Mouse (Mus musculus): ENCODE measurements around the gene Utrn. TPM values are rescaled to one million over a fixed set of nuclear protein-coding genes. Genes with fewer than 3 reads are reported as not detected.

Utrn gene
- polyA plus RNA-seq, 1 experiment from 2014 or later = 78.8 TPM

DNA sequence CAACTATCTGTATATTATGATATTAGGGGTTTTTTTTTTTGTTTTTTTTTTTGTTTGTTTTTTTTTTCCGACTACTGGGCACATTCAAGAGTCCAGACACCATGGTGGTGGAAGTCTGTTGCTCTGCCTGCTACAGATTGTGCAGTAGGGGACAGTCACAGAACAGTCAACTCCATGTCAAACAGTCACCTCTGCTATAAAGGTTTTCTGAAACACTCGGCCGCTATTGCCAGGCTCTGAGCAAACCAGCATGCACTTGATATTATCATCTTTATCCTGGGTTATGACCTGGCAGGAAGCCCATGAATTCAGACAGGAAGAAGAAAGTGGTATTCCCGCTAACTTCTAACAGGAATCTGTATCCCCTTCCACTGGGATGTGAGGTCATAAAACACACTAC is 41.4 kb downstream of the Utrn start:
- Histone ChIP-seq H3K9me3 (no peaks in the 10 kb centered on the region), H3K27ac (peak overlapping the region; percentile 79), H3K27me3 (no peaks in the 10 kb centered on the region), H3K4me3 (no peak overlapping the region), H3K9ac (no peak overlapping the region), H3K36me3 (no peaks in the 10 kb centered on the region), H3K4me2 (0 out of 2 replicates have a peak overlapping the region, but pooled peaks have one; percentile 43), H3K4me1 (peaks cover 51% of the 10 kb centered on the region)
- 21% methylated on average over 4 of the region's 4 CpGs for WGBS
- no peak for ATAC-seq (ENCODE audit: borderline replicate concordance, extremely low read depth, low FRiP score, low TSS enrichment)

DNA sequence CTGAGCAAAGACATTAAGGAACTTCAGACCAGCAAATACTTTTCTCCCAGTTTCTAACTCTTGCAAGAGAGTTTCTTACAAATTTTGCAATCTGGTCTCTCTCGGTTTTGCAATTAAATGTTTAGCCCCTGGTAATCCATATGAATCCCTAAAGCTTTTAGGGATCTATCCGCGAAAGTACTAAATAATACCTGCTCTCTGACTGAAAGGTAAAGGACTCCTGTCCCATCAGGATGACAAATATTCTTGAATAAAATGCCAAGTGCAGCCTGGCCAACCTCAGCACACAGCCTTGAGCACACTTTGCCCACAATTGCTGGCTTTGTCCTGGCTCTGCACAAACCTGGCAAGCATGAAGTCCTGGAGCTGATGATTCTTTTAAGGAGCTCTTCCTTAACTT is 41.9 kb downstream of the Utrn start:
- ATAC-seq (ENCODE audit: borderline replicate concordance, extremely low read depth, low FRiP score, low TSS enrichment) = no peak
- no peak overlapping the region for H3K4me3 ChIP-seq
- no peak overlapping the region for H3K9ac ChIP-seq
- no peaks in the 10 kb centered on the region for H3K27me3 ChIP-seq
- H3K27ac ChIP-seq = peak overlapping the region; percentile 79
- H3K9me3 ChIP-seq = no peaks in the 10 kb centered on the region
- 40% methylated on average over 3 of the region's 3 CpGs for WGBS
- H3K4me1 ChIP-seq = peaks cover 49% of the 10 kb centered on the region
- peak overlapping the region; percentile 43 for H3K4me2 ChIP-seq
- H3K36me3 ChIP-seq = no peaks in the 10 kb centered on the region

DNA sequence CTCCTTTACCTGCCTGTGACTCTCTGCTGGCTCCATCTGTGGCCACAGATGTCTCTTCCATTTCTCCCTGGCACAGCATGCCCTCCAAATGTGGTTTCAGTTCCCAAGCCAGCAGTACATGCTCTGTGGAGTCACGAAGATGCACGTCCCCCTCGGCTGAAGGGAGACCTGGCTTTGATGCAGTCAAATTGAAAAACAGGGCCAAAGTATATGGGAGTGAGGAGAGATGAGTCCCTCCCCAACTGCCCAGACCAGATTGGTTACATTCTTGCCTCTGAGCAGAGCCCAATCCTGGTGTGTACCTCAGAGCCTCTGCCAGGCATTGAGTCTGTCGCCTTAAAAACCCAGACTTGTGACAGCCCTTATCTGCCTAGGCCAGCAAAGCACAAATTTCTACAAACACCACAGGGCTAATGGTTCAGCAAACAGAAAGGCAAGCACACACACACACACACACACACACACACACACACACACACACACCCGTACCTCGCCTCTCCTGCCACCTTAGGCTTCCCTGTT is 42.3 kb downstream of the Utrn start:
- ATAC-seq (ENCODE audit: borderline replicate concordance, extremely low read depth, low FRiP score, low TSS enrichment) = peak; percentile 77
- Histone ChIP-seq H3K4me1 (peaks cover 44% of the 10 kb centered on the region), H3K27ac (peak overlapping the region; percentile 79), H3K4me3 (peak overlapping the region; percentile 20), H3K27me3 (no peaks in the 10 kb centered on the region), H3K9ac (no peak overlapping the region), H3K9me3 (no peaks in the 10 kb centered on the region), H3K36me3 (no peaks in the 10 kb centered on the region), H3K4me2 (peak overlapping the region; percentile 43)
- 48% methylated on average over 6 of the region's 6 CpGs for WGBS

DNA sequence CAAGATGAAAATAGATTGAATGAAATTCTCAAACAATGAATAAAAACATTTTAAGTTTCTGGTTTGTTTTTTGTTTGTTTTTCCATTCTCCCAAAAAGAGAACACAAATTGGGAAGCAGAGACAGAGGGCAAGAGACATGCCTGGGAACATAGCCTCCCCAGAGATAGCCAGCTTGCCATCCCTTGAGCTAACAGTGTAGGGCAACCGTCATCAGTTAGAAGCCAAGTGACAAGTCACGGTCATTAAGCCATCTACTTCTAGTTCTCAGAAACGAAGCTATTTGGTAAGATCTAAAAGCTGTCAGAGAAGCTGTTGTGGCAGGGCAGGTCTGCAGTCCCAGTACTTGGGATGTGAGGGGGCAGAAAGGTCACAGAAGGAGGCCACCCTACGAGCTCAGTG is 44.8 kb downstream of the Utrn start:
- H3K9me3 ChIP-seq = no peaks in the 10 kb centered on the region
- no peak overlapping the region for H3K9ac ChIP-seq
- H3K4me2 ChIP-seq = no peak overlapping the region
- WGBS = 44% methylated on average over 4 of the region's 4 CpGs
- ATAC-seq (ENCODE audit: borderline replicate concordance, extremely low read depth, low FRiP score, low TSS enrichment) = no peak
- H3K27me3 ChIP-seq = no peaks in the 10 kb centered on the region
- no peak overlapping the region for H3K27ac ChIP-seq
- no peak overlapping the region for H3K4me3 ChIP-seq
- no peaks in the 10 kb centered on the region for H3K36me3 ChIP-seq
- peaks cover 43% of the 10 kb centered on the region for H3K4me1 ChIP-seq

DNA sequence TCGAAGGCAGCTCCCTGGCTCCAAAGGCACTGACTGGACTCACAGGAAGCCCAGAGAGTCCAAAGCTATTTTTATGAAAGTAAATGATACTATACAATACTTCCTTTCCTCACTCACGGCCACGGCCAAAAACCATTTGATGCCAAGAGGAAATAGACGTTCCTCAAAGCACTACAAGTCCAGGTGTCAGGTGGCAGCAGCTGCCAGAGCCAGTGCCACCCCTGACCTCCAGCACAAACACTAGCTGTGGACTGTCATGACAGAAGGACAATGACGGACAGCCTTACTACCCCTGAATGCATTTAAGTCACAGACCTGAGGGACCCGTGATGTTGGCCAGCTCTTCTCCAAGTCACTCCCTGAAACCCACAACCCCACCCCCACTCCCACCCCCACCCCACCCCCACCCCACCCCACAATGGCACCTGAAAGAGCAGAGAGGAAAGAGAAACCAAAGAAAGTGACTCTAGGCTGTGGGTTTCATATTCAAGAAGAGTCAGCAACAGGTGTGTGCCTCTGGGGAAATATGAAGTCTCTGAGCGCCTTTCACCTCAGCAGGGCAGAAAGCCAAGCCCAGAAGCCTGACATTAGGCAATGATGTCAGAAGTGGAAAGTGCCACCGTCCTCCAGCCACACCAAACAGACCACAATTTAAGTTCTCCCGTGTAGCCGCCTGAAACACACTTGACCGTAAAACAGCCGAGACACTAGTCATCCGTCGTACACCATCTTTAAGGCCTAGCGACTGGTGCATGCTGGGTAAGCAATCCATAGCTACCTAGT is 45.5 kb downstream of the Utrn start:
- no peak overlapping the region for H3K4me2 ChIP-seq
- H3K36me3 ChIP-seq = no peaks in the 10 kb centered on the region
- H3K27me3 ChIP-seq = no peaks in the 10 kb centered on the region
- no peaks in the 10 kb centered on the region for H3K9me3 ChIP-seq
- peaks cover 43% of the 10 kb centered on the region for H3K4me1 ChIP-seq
- H3K27ac ChIP-seq = peak overlapping the region; percentile 16; the same call in 1 of the 2 replicates
- ATAC-seq (ENCODE audit: borderline replicate concordance, extremely low read depth, low FRiP score, low TSS enrichment) = no peak
- no peak overlapping the region for H3K9ac ChIP-seq
- no peak overlapping the region for H3K4me3 ChIP-seq
- 55% methylated on average over 15 of the region's 15 CpGs for WGBS

DNA sequence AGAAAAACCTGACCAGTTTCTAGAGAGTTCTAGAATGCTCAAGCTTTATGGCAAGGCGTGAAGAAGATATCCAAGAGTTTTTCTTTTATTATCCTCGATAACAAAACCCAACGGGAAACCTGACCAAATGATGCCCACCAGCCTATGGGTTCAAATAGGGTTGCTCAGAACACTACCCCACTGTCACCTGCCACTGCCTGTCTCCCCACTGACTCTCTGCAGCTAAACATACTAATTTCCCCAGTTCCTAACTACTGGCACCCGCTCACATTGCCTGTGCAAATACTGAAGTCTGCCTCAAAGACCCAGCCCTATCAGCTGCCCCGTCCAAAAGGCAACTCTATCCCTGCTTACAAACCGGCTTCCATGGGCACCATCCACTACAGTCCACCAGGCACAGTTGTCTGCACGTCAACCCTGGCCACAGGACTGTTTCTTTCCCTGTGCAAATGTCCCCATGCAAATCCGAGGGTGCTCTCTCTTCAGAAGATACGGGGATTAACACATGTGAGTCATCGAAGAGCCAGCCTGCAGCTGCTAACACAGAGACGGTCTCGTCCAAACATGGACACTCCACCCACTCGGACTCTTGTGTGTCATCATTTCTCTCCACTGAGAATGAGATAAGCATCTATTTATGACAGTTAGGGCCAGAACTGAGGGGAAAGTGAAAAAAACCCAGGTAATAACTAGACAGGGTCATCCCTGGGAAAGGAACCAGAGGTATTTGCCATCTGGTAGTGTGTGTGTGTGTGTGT is 48.0 kb downstream of the Utrn start:
- H3K9ac ChIP-seq = no peak overlapping the region
- 74% methylated on average over 13 of the region's 13 CpGs for WGBS
- H3K4me2 ChIP-seq = no peak overlapping the region
- H3K9me3 ChIP-seq = no peaks in the 10 kb centered on the region
- H3K4me1 ChIP-seq = peaks cover 29% of the 10 kb centered on the region
- H3K27ac ChIP-seq = no peak overlapping the region
- no peak overlapping the region for H3K4me3 ChIP-seq
- H3K36me3 ChIP-seq = no peaks in the 10 kb centered on the region
- ATAC-seq (ENCODE audit: borderline replicate concordance, extremely low read depth, low FRiP score, low TSS enrichment) = no peak
- no peaks in the 10 kb centered on the region for H3K27me3 ChIP-seq

DNA sequence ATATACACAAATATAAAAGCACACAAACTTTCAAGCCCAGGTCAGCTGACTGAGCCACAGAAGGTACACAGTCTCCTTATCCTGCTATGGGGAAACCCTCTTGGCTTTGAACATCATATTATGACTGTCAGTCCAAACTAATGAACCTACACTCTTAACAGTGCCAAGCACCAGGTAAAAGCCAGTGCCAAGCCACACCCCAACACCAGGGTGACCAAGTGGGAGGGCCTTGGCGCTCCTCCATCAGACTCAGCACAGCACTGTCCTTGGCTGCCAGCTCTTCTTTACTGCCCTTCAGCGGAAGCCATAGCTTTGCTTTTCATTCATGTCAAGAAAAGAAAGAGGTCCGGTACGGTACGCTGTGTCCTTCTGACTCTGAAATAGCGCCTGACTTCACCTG is 51.8 kb downstream of the Utrn start:
- Histone ChIP-seq H3K4me3 (no peak overlapping the region), H3K9me3 (no peaks in the 10 kb centered on the region), H3K4me1 (peaks cover 9% of the 10 kb centered on the region), H3K27me3 (no peaks in the 10 kb centered on the region), H3K27ac (no peak overlapping the region), H3K9ac (no peak overlapping the region), H3K4me2 (no peak overlapping the region), H3K36me3 (no peaks in the 10 kb centered on the region)
- ATAC-seq (ENCODE audit: borderline replicate concordance, extremely low read depth, low FRiP score, low TSS enrichment) = peak; percentile 46; the same call in 1 of the 2 replicates
- WGBS = 82% methylated on average over 6 of the region's 6 CpGs

DNA sequence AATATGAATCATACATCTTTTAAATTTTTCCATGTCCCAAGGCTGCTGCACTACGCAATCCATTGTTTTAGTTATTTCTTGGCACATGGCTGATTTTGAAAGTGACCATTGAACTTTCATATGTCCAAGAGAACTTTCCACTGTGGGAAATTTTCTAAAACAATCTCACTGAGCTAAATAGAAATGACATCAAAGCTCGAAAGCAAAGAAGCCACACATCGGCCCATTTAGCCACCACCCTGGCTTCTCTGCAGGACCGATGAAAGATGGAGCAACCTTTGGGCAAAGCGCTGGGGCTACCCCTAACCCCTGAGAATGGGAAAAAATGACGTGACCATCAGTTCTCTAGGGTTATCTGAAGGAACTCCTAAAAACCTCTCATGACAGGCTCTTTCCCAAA is 52.6 kb downstream of the Utrn start:
- H3K4me3 ChIP-seq = no peak overlapping the region
- H3K4me1 ChIP-seq = peaks cover 9% of the 10 kb centered on the region
- no peak overlapping the region for H3K4me2 ChIP-seq
- no peak for ATAC-seq (ENCODE audit: borderline replicate concordance, extremely low read depth, low FRiP score, low TSS enrichment)
- no peaks in the 10 kb centered on the region for H3K9me3 ChIP-seq
- 80% methylated on average over 6 of the region's 6 CpGs for WGBS
- no peak overlapping the region for H3K9ac ChIP-seq
- no peaks in the 10 kb centered on the region for H3K36me3 ChIP-seq
- no peak overlapping the region; the same call in 1 of the 2 replicates for H3K27ac ChIP-seq
- no peaks in the 10 kb centered on the region for H3K27me3 ChIP-seq

DNA sequence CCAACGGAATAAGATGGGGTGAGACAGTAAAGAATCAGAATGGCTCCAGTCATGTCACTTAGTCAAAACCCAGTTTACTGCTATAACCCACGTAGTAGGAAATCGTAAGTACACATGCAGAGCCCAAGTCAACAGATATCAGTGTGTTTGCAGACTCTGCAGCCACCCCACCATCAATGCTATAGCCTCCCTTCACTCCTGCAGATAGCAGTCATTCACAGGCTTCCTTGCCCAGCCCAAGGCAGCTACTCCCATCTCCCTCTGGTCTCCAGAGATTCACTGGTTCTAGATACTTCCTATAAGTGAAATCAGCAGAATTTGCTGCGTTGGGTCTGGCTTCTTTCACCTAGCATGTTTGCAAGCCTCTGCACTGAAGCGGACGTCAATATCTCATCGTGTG is 54.8 kb downstream of the Utrn start:
- 89% methylated on average over 7 of the region's 7 CpGs for WGBS
- Histone ChIP-seq H3K9me3 (no peaks in the 10 kb centered on the region), H3K4me1 (peaks cover 18% of the 10 kb centered on the region), H3K36me3 (no peaks in the 10 kb centered on the region), H3K4me2 (no peak overlapping the region), H3K27me3 (no peaks in the 10 kb centered on the region), H3K27ac (no peak overlapping the region), H3K9ac (no peak overlapping the region), H3K4me3 (no peak overlapping the region)
- ATAC-seq (ENCODE audit: borderline replicate concordance, extremely low read depth, low FRiP score, low TSS enrichment) = no peak

DNA sequence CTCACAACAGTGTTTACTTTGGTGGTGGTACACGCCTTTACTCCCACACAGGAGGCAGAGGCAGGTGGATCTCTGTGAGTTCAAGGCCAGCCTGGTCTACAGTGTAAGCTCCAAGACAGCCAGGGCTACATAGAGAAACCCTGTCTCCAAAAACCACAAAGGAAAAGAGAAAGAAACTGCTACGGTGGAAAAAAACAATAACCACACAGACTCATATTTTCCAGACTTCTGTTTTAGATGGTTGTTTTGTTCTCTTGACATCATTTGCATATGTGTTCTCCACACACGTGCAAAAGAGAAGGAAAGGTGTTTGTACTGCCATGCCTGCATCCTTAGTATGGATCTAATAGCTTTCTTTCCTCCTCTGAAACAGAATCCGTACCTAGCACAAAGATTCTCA is 55.3 kb downstream of the Utrn start:
- Histone ChIP-seq H3K4me3 (no peak overlapping the region), H3K9ac (no peak overlapping the region), H3K27ac (no peak overlapping the region), H3K4me1 (peaks cover 18% of the 10 kb centered on the region), H3K27me3 (no peaks in the 10 kb centered on the region), H3K4me2 (no peak overlapping the region), H3K9me3 (no peaks in the 10 kb centered on the region), H3K36me3 (no peaks in the 10 kb centered on the region)
- WGBS = 80% methylated on average over 4 of the region's 4 CpGs
- no peak for ATAC-seq (ENCODE audit: borderline replicate concordance, extremely low read depth, low FRiP score, low TSS enrichment)

DNA sequence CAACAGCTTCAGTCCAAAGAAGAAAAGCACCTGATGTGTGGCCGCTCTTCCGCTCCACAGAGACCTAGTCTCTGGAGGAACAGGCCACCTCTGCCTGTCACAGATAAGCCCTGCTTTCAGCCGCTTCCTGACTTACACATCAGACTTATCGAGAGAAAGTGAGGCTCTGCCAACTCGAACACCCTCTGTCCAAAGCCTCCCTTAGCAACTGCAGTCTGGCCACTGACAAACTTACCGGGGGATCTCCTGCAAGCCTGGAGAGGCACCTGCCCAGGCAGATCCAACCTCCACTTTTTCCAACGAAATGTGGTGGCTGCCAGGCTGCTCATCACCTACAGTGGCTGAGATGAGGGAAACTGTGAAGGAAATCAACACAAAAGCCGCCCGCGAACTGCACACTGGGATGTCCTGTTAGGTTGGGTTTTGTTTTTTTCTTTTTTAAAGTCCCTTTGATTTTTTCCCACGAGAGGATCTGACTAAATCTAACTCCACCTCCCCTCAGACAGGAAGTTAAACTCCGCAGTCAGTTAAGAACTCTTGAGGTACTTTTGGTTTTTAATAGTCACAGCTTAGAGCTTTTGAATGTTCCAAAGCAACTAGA is 55.9 kb downstream of the Utrn start:
- no peaks in the 10 kb centered on the region for H3K9me3 ChIP-seq
- 44% methylated on average over 12 of the region's 12 CpGs for WGBS
- no peaks in the 10 kb centered on the region for H3K36me3 ChIP-seq
- H3K4me2 ChIP-seq = peak overlapping the region; percentile 34
- H3K9ac ChIP-seq = no peak overlapping the region
- peaks cover 18% of the 10 kb centered on the region for H3K4me1 ChIP-seq
- no peaks in the 10 kb centered on the region for H3K27me3 ChIP-seq
- peak overlapping the region; percentile 21 for H3K4me3 ChIP-seq
- peak overlapping the region; percentile 76 for H3K27ac ChIP-seq
- ATAC-seq (ENCODE audit: borderline replicate concordance, extremely low read depth, low FRiP score, low TSS enrichment) = 0 out of 2 replicates have a peak, but pooled peaks have one; percentile 28
